Mouse (Mus musculus) intestine, embryonic 14.5 days (tissue): ENCODE measurements around the gene Il10ra. TPM values are rescaled to one million over a fixed set of nuclear protein-coding genes. Genes with fewer than 3 reads are reported as not detected.

Source experiments
- ATAC-seq: fragments of 200-750 bp; cut with Nextera tagmentation; replicated peaks from 2 replicates; pipeline ENCODE4 v1.8.0; 2017; ENCODE audit warnings: low read depth, moderate number of reproducible peaks, moderate TSS enrichment, moderate library complexity; ENCODE audit not compliant: low FRiP score, low TSS enrichment
- DNase-seq: peaks from one replicate; pipeline ENCODE4 v3.0.0-alpha.2; 2018; ENCODE audit warnings: low spot score
- H3K27ac ChIP-seq: fragments of 300-500 bp; sonication (generic); 2 replicates; pipeline ENCODE4 v1.5.1; 2014; ENCODE audit warnings: low read depth, mild to moderate bottlenecking, control low read depth
- H3K27me3 ChIP-seq: fragments of 300-500 bp; sonication (generic); replicated peaks from 2 replicates; pipeline ENCODE4 v1.6.1; 2014; ENCODE audit warnings: low read length, control low read depth; ENCODE audit not compliant: control insufficient read depth, insufficient read depth
- H3K36me3 ChIP-seq: fragments of 300-500 bp; sonication (generic); 2 replicates; pipeline ENCODE4 v1.6.1; 2014; ENCODE audit warnings: low read length, control low read depth; ENCODE audit not compliant: control insufficient read depth, insufficient read depth
- H3K4me1 ChIP-seq: fragments of 300-500 bp; sonication (generic); replicated peaks from 2 replicates; pipeline ENCODE4 v1.6.1; 2014; ENCODE audit warnings: low read length, control low read depth, mixed read lengths; ENCODE audit not compliant: control insufficient read depth, insufficient read depth
- H3K4me2 ChIP-seq: fragments of 300-500 bp; sonication (generic); 2 replicates; pipeline ENCODE4 v1.6.1; 2014; ENCODE audit warnings: low read length
- H3K4me3 ChIP-seq: fragments of 300-500 bp; sonication (generic); 2 replicates; pipeline ENCODE4 v1.5.1; 2014; ENCODE audit warnings: low read depth, low read length, control low read depth, mixed read lengths
- H3K9ac ChIP-seq: fragments of 300-500 bp; sonication (generic); 2 replicates; pipeline ENCODE4 v1.6.1; 2014; ENCODE audit warnings: mild to moderate bottlenecking, low read length
- H3K9me3 ChIP-seq: fragments of 300-500 bp; sonication (generic); 2 replicates; pipeline ENCODE4 v1.6.1; 2016; ENCODE audit warnings: low read length, control low read depth; ENCODE audit not compliant: control insufficient read depth
- WGBS: fragments of 180-500 bp; shearing (Covaris S2); extraction: QIAGEN DNeasy Blood & Tissue Kit; methylation state at CpG from one replicate; pipeline ENCODE4 v1.1.7; 2014; 5-methylcytosine and 5-hydroxymethylcytosine counted together
- polyA plus RNA-seq: library from polyadenylated mRNA; unstranded; fragments of >200 nt; fragmentation: Nextera tagmentation; extraction: Ambion mirVana; gene quantifications from 2 replicates; pipeline ENCODE4 v1.2.1, GENCODE M21; 2014

Gene Il10ra
- polyA plus RNA-seq, 1 experiment from 2014 or later: 1.3 TPM

- H3K27me3 ChIP-seq: no peaks in the 10 kb centered on the region
- no peak overlapping the region for H3K9ac ChIP-seq
- no peaks in the 10 kb centered on the region for H3K36me3 ChIP-seq
- H3K27ac ChIP-seq: no peak overlapping the region
- H3K4me3 ChIP-seq: no peak overlapping the region
- no peaks in the 10 kb centered on the region for H3K4me1 ChIP-seq
- no peak for DNase-seq
- no peaks in the 10 kb centered on the region for H3K9me3 ChIP-seq
- ATAC-seq: no peak
- H3K4me2 ChIP-seq: no peak overlapping the region
- WGBS: 39% methylated on average over 6 of the region's 6 CpGs
Measured at GRCm38 (mm10) chr9:45254021-45254420, 14.9 kb downstream of the Il10ra start.

DNA sequence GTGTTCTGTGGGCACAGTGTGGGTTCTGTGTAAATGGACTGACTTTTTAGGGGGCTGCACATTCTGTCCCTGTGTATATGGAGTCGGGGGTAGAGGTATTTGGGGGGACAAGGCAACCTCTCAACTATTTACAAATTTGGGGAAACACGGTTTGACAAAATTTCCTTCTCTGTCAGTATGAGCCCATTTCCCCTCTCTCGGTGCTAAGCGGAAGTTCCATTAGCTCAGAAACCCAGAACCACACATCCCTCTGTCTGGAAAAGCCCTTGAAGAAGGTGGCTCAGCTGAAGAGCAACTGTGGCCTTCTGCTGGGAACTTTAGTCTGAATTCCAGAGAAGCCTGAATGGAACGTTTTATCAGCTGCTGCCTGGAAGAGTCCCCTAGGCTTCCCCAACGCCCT lies 16.6 kb downstream of the Il10ra start:
- ATAC-seq: no peak

DNA sequence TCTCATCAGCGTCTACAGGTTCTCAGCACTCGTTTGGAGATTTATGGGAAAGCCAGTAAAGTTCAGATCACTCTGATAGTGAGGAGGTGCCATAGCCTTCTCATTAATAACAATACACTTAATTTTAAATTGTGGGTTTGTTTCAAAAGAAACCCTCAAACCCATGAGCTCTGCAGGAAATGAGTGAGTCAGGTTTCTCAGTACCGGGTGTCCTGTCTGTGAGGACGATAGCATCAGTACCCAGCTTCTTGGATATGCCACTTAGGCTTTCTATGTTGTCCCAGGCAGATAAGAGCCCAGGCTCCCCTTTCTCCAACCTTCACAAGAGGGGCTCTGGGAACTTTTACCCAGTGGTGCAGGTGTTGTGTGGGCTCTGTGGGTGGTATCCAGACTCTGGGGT lies 17.0 kb downstream of the Il10ra start:
- Histone ChIP-seq H3K36me3 (no peaks in the 10 kb centered on the region), H3K9me3 (no peaks in the 10 kb centered on the region), H3K4me3 (no peak overlapping the region), H3K27ac (no peak overlapping the region), H3K4me2 (no peak overlapping the region), H3K4me1 (no peaks in the 10 kb centered on the region), H3K27me3 (no peaks in the 10 kb centered on the region), H3K9ac (no peak overlapping the region)
- 66% methylated on average over 4 of the region's 4 CpGs for WGBS
- DNase-seq (no peak), ATAC-seq (no peak)

More for the DNA sequence above, 16.6 kb downstream of the Il10ra start:
- H3K36me3 ChIP-seq: no peaks in the 10 kb centered on the region
- H3K27ac ChIP-seq: no peak overlapping the region
- H3K9ac ChIP-seq: no peak overlapping the region
- H3K4me3 ChIP-seq: no peak overlapping the region
- no peak overlapping the region for H3K4me2 ChIP-seq
- H3K9me3 ChIP-seq: no peaks in the 10 kb centered on the region
- no peak for DNase-seq
- no peaks in the 10 kb centered on the region for H3K4me1 ChIP-seq
- WGBS: 72% methylated on average over 6 of the region's 6 CpGs
- H3K27me3 ChIP-seq: no peaks in the 10 kb centered on the region

- Histone ChIP-seq H3K9ac (no peak overlapping the region), H3K27ac (no peak overlapping the region), H3K4me1 (no peaks in the 10 kb centered on the region), H3K36me3 (no peaks in the 10 kb centered on the region), H3K27me3 (no peaks in the 10 kb centered on the region), H3K9me3 (no peaks in the 10 kb centered on the region), H3K4me2 (no peak overlapping the region), H3K4me3 (no peak overlapping the region)
- DNase-seq: no peak
- 66% methylated on average over 3 of the region's 3 CpGs for WGBS
- ATAC-seq: no peak
Measured at GRCm38 (mm10) chr9:45251281-45251680, 17.7 kb downstream of the Il10ra start.

GRCm38 (mm10) chr9:45250306-45250705 lies 18.6 kb downstream of the Il10ra start:
- Histone ChIP-seq H3K27ac (no peak overlapping the region), H3K27me3 (no peaks in the 10 kb centered on the region), H3K9me3 (no peaks in the 10 kb centered on the region), H3K9ac (no peak overlapping the region), H3K4me2 (no peak overlapping the region), H3K4me3 (no peak overlapping the region), H3K4me1 (no peaks in the 10 kb centered on the region), H3K36me3 (no peaks in the 10 kb centered on the region)
- DNase-seq: no peak
- 85% methylated on average over 7 of the region's 7 CpGs for whole genome bisulfite sequencing
- no peak for ATAC-seq

DNA sequence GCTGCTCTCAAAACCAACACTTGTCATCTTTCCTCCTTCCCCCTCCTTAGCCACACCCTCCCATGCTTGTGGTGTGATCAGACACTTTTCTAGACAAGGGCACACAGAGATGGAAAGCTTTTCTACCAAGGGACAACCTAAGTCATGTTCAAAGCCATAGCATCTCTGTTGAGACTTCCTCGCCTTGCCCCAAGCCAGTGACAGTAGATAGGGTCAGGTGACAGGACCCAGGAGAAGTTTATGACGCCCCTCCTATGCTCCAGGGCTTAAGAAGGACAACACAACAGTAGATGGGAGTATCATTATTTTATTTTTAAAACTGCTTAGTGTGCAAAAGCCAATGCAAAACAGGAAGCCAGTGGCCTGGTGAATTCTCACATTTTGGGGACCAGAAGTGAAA lies 21.4 kb downstream of the Il10ra start:
- no peak for DNase-seq
- H3K36me3 ChIP-seq: no peaks in the 10 kb centered on the region
- H3K9me3 ChIP-seq: no peaks in the 10 kb centered on the region
- ATAC-seq: no peak
- no peaks in the 10 kb centered on the region for H3K4me1 ChIP-seq
- WGBS: 61% methylated on average over 2 of the region's 2 CpGs
- no peak overlapping the region for H3K9ac ChIP-seq
- H3K4me2 ChIP-seq: no peak overlapping the region
- H3K4me3 ChIP-seq: no peak overlapping the region
- no peaks in the 10 kb centered on the region for H3K27me3 ChIP-seq
- H3K27ac ChIP-seq: no peak overlapping the region

- DNase-seq (no peak), ATAC-seq (no peak)
- Histone ChIP-seq H3K4me3 (no peak overlapping the region), H3K9ac (no peak overlapping the region), H3K27me3 (no peaks in the 10 kb centered on the region), H3K9me3 (no peaks in the 10 kb centered on the region), H3K4me1 (no peaks in the 10 kb centered on the region), H3K4me2 (no peak overlapping the region), H3K36me3 (no peaks in the 10 kb centered on the region), H3K27ac (no peak overlapping the region)
- WGBS: 90% methylated on average over 6 of the region's 6 CpGs
Measured at GRCm38 (mm10) chr9:45246060-45246459, 22.9 kb downstream of the Il10ra start.

DNA sequence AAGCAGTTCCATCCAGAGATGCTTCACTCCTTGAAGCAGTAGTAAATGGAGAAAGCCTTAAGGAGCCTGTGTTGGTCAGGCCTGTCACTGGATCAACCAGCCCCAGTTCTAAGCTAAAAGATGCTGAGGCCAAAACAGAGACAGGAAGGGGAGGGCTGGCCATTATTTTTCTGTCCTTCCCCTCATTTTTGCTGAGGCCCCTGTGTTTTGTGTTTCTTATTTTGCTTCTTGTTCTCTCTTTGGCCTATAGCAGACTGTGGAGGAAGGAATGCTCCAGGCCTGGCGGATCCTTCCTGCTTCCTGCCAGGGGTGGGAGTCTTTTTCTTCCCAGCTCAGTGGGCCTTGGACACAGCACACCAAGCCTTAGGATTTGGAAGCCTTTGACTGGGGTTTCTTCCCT lies 23.5 kb downstream of the Il10ra start:
- DNase-seq (no peak), ATAC-seq (no peak)
- Histone ChIP-seq H3K27me3 (no peaks in the 10 kb centered on the region), H3K27ac (no peak overlapping the region), H3K9me3 (no peaks in the 10 kb centered on the region), H3K4me2 (no peak overlapping the region), H3K4me1 (no peaks in the 10 kb centered on the region), H3K4me3 (no peak overlapping the region), H3K9ac (no peak overlapping the region), H3K36me3 (no peaks in the 10 kb centered on the region)
- 82% methylated on average over 1 of the region's 1 CpGs for WGBS

- no peak overlapping the region for H3K27ac ChIP-seq
- no peaks in the 10 kb centered on the region for H3K36me3 ChIP-seq
- ATAC-seq: no peak
- no peaks in the 10 kb centered on the region for H3K9me3 ChIP-seq
- H3K4me2 ChIP-seq: no peak overlapping the region
- H3K27me3 ChIP-seq: no peaks in the 10 kb centered on the region
- no peaks in the 10 kb centered on the region for H3K4me1 ChIP-seq
- no peak overlapping the region for H3K9ac ChIP-seq
- no peak overlapping the region for H3K4me3 ChIP-seq
- 73% methylated on average over 5 of the region's 5 CpGs for WGBS
- DNase-seq: no peak
Measured at GRCm38 (mm10) chr9:45241397-45241796, 27.6 kb downstream of the Il10ra start.
